Mouse (Mus musculus) lung, embryonic 15.5 days (tissue): ENCODE data around the gene Ggcx. TPM values are rescaled to one million over a fixed set of nuclear protein-coding genes. Genes with fewer than 3 reads are reported as not detected.
"Not testable (repeated sequence)": the region's sequence is repeated elsewhere in the genome, so short reads cannot be mapped to it uniquely, and the experiment has no call there.

Experiments used
- ATAC-seq: fragments of 200-750 bp; cut with Nextera tagmentation; 2 replicates; pipeline ENCODE4 v1.8.0; 2017; ENCODE audit warnings: moderate number of reproducible peaks, borderline replicate concordance; ENCODE audit not compliant: low FRiP score, low TSS enrichment; ENCODE audit errors: extremely low read depth
- H3K27ac ChIP-seq: fragments of 300-500 bp; sonication (generic); 2 replicates; pipeline ENCODE4 v1.5.1; 2015; ENCODE audit warnings: moderate library complexity, mild to moderate bottlenecking, inconsistent platforms
- H3K27me3 ChIP-seq: fragments of 300-500 bp; sonication (generic); 2 replicates; pipeline ENCODE4 v1.6.1; 2015; ENCODE audit warnings: inconsistent platforms
- H3K36me3 ChIP-seq: fragments of 300-500 bp; sonication (generic); 2 replicates; pipeline ENCODE4 v1.6.1; 2015; ENCODE audit warnings: inconsistent platforms
- H3K4me1 ChIP-seq: fragments of 300-500 bp; sonication (generic); 2 replicates; pipeline ENCODE4 v1.6.1; 2015; ENCODE audit warnings: inconsistent platforms
- H3K4me2 ChIP-seq: fragments of 300-500 bp; sonication (generic); 2 replicates; pipeline ENCODE4 v1.6.1; 2015; ENCODE audit warnings: inconsistent platforms, mild to moderate bottlenecking, moderate library complexity
- H3K4me3 ChIP-seq: fragments of 300-500 bp; sonication (generic); 2 replicates; pipeline ENCODE4 v1.5.1; 2015; ENCODE audit warnings: mild to moderate bottlenecking, inconsistent platforms
- H3K9ac ChIP-seq: fragments of 300-500 bp; sonication (generic); 2 replicates; pipeline ENCODE4 v1.6.1; 2015; ENCODE audit warnings: inconsistent platforms
- H3K9me3 ChIP-seq: fragments of 300-500 bp; sonication (generic); 2 replicates; pipeline ENCODE4 v1.6.1; 2016; ENCODE audit warnings: inconsistent platforms
- WGBS: fragments of 180-500 bp; shearing (Covaris S2); methylation state at CpG from one replicate; pipeline ENCODE4 v1.1.7; 2015; 5-methylcytosine and 5-hydroxymethylcytosine counted together
- polyA plus RNA-seq: library from polyadenylated mRNA; unstranded; fragments of >200 nt; fragmentation: Nextera tagmentation; extraction: Ambion mirVana; gene quantifications from 2 replicates; pipeline ENCODE4 v1.2.1, GENCODE M21; 2015

The Ggcx gene
- polyA plus RNA-seq, 1 experiment from 2014 or later, result 40.0 TPM

DNA sequence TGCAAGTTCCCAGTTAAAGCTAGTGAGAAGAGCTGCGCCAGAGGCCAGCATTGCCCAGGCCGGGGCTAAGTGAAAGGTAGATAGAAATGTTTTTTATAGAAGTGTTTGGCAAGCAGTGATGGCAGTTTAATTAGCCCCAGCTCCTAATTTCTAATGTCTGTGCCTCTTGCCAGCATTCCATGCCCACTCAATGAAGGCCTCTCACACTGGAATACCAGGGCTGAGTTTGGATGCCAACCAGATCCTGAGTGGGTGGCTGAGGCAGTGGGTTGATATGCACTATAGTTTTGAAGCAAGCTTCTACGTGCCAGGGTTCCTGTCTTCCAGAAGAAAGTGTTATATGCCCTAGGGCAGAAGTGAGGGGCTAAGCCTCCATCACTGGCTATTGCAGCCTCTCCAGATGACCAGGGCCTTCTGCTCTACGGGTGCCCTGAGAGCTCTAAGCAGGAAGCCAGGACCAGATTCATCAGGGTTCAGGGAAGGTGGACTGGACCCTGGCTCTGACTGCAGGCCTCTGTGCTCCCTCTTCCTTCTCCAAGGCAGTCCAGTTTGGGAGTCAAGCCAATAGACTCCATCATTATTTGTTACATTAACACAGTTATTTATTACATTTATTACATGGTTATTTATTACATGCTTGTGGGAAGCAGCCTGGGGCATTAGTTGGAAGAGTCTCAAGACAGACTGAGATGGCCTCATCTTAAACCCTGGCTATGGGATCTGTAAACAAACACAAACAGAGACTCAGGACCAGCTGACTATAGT lies 61.3 kb downstream of the Ggcx start:
- Histone ChIP-seq H3K9ac (no peak overlapping the region), H3K4me1 (no peaks in the 10 kb centered on the region; the same call in 1 of the 2 replicates), H3K27ac (no peak overlapping the region), H3K4me3 (no peak overlapping the region), H3K9me3 (no peaks in the 10 kb centered on the region), H3K4me2 (no peak overlapping the region), H3K36me3 (no peaks in the 10 kb centered on the region), H3K27me3 (no peaks in the 10 kb centered on the region)
- ATAC-seq, result no peak
- WGBS, result 84% methylated on average over 4 of the region's 4 CpGs

DNA sequence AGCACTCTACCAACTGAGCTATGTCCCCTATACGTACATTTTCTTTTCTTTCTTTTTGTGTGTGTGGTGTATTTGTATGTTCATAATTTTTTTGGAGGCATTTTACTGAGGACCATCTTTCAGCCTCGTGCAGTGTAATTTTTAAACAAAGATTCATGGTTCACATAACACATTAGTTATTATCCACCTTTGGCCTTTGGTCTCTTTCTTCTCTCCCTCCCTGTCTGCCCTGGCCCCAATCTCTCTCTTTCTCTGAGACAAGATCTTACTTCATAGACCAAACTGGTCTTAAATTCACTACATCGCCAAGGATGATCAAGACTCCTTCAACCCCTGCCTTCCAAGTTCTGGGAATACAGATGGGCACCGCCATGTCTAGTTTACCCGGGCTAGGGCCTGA lies 62.7 kb downstream of the Ggcx start:
- Histone ChIP-seq H3K4me2 (no peak overlapping the region), H3K9ac (no peak overlapping the region), H3K4me1 (no peaks in the 10 kb centered on the region; the same call in 1 of the 2 replicates), H3K4me3 (no peak overlapping the region), H3K27me3 (no peaks in the 10 kb centered on the region), H3K9me3 (no peaks in the 10 kb centered on the region), H3K36me3 (no peaks in the 10 kb centered on the region), H3K27ac (no peak overlapping the region)
- 89% methylated on average over 5 of the region's 5 CpGs for WGBS
- ATAC-seq, result no peak

DNA sequence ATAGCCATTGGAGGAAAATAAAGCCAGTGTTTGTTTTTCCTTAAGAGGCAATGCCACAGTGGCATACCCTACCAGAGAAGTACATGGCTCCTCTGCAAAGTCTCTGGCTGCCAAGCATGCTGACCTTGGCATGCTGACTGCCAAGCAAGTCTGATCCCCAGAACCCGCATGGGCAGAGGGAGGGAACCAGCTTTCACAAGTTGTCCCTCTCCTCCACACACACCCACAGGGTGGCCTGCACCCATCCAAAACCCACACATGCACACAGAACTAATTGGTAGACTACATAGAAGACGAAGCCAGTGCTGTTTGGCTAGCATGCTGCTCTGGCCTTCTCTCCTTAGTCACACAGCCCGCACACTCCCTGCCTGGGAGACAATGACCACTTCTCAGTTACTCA lies 63.5 kb downstream of the Ggcx start:
- H3K4me2 ChIP-seq, result no peak overlapping the region
- 85% methylated on average over 3 of the region's 3 CpGs for WGBS
- no peak for ATAC-seq
- no peaks in the 10 kb centered on the region for H3K36me3 ChIP-seq
- H3K27ac ChIP-seq, result no peak overlapping the region
- no peak overlapping the region for H3K4me3 ChIP-seq
- no peaks in the 10 kb centered on the region for H3K9me3 ChIP-seq
- no peak overlapping the region for H3K9ac ChIP-seq
- H3K4me1 ChIP-seq, result no peaks in the 10 kb centered on the region; the same call in 1 of the 2 replicates
- H3K27me3 ChIP-seq, result no peaks in the 10 kb centered on the region

DNA sequence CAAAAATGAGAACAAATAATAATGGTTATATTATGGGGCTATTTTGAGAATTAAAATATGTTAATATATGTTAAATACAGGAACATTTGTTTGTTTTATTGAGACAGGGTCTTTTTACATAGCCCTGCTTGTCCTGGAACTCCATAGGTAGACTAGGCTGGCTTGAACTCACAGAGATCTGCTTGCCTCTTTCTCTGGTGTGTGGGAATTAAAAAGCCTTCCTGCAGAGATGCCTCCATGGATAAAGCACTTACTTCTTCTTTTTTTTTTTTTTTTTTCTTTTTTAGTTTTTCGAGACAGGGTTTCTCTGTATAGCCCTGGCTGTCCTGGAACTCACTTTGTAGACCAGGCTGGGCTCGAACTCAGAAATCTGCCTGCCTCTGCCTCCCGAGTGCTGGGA lies 64.6 kb downstream of the Ggcx start:
- not testable (repeated sequence) for H3K4me1 ChIP-seq, H3K9ac ChIP-seq, H3K4me2 ChIP-seq, H3K27me3 ChIP-seq, H3K36me3 ChIP-seq, H3K27ac ChIP-seq, H3K4me3 ChIP-seq, ATAC-seq, H3K9me3 ChIP-seq
- 83% methylated on average over 2 of the region's 3 CpGs for WGBS

DNA sequence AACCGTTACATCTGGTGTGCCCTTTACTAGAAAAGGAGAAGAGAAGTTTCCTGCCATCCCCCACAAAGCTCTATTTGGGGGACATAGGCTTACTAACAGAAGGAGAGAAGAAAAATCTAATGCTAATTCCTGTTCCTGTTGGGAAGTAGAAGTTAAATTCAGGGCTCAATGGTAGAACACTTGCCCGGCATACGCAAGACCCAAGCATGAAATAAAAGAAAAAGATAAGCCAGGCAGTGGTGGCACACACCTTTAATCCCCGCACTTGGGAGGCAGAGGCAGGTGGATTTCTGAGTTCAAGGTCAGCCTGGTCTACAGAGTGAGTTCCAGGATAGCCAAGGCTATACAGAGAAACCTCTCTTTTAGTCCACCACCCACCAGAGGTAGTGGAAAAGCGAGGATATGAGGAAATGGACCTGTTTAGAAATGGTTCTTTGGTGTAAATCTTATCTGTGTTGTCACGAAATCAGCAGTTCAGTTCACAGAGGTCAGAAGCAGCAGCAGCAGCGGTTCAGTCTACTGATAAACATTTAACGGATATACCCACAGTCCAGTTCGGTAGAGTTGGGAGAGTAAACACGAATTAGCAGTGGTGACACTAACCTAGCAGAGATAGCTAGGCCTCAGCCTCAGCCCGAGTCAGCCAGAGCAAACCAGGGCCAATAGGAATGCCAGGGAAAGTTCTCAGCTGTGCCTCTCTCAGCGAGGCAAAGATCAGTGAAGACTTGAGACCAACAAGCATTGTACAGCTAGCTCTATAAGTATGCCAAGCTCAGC lies 65.7 kb downstream of the Ggcx start:
- Histone ChIP-seq H3K36me3 (no peaks in the 10 kb centered on the region), H3K27ac (no peak overlapping the region), H3K9me3 (no peaks in the 10 kb centered on the region), H3K4me2 (no peak overlapping the region), H3K4me3 (no peak overlapping the region), H3K27me3 (no peaks in the 10 kb centered on the region), H3K9ac (no peak overlapping the region), H3K4me1 (no peaks in the 10 kb centered on the region)
- ATAC-seq, result no peak
- 72% methylated on average over 12 of the region's 12 CpGs for WGBS

DNA sequence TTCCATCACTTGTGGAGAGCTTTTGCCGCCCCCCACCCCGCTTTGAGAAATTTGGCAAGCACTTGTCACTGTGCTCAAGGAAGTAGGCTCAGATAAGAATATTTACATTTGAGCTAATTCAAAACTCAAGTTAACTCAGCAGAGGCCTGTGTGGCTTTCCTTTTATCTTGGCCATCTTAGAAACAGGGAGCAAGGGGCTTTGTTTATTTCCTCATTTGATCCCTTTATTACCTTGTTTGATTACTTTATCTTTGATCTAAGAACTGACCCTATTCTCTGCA lies 66.3 kb downstream of the Ggcx start:
- no peaks in the 10 kb centered on the region for H3K4me1 ChIP-seq
- H3K4me3 ChIP-seq, result no peak overlapping the region
- H3K9ac ChIP-seq, result no peak overlapping the region
- no peaks in the 10 kb centered on the region for H3K9me3 ChIP-seq
- 29% methylated on average over 2 of the region's 2 CpGs for WGBS
- no peak overlapping the region for H3K27ac ChIP-seq
- H3K4me2 ChIP-seq, result no peak overlapping the region
- no peaks in the 10 kb centered on the region for H3K27me3 ChIP-seq
- no peaks in the 10 kb centered on the region for H3K36me3 ChIP-seq
- ATAC-seq, result no peak

Other genes starting within 250 kb of the Ggcx start
- 25.4 and 27.8 TPM in 2 replicates for gene Atoh8, start 178.7 kb upstream of the Ggcx start, polyA plus RNA-seq
- gene Sftpb, start 109.7 kb upstream of the Ggcx start, polyA plus RNA-seq, result 73.4 and 93.8 TPM in 2 replicates
- gene Usp39, start 69.1 kb upstream of the Ggcx start, polyA plus RNA-seq, result 45.1 and 49.6 TPM in 2 replicates
- 27.4 and 28.2 TPM in 2 replicates for gene 0610030E20Rik, start 67.0 kb upstream of the Ggcx start, polyA plus RNA-seq
- 12.1 and 12.2 TPM in 2 replicates for gene Tmem150a, start 58.9 kb upstream of the Ggcx start, polyA plus RNA-seq
- 130 and 137 TPM in 2 replicates for gene Rnf181, start 47.4 kb upstream of the Ggcx start, polyA plus RNA-seq
- gene Vamp5, start 33.8 kb upstream of the Ggcx start, polyA plus RNA-seq, result 34.5 and 37.5 TPM in 2 replicates
- 179 and 194 TPM in 2 replicates for gene Vamp8, start 23.6 kb upstream of the Ggcx start, polyA plus RNA-seq
- gene Mat2a, start 25.2 kb downstream of the Ggcx start, polyA plus RNA-seq, result 333 and 355 TPM in 2 replicates
- gene Sh2d6, start 107.4 kb downstream of the Ggcx start, polyA plus RNA-seq, result not detected in 2 replicates
- 54.2 and 57.9 TPM in 2 replicates for gene Capg, start 130.1 kb downstream of the Ggcx start, polyA plus RNA-seq
- gene Elmod3, start 184.1 kb downstream of the Ggcx start, polyA plus RNA-seq, result 16.2 and 17.7 TPM in 2 replicates
- 18.5 and 18.8 TPM in 2 replicates for gene Retsat, start 184.2 kb downstream of the Ggcx start, polyA plus RNA-seq
- 40.2 and 43.4 TPM in 2 replicates for gene Tgoln1, start 202.7 kb downstream of the Ggcx start, polyA plus RNA-seq